Mouse (Mus musculus) common myeloid progenitor, adult 5-6 weeks (primary cell): ENCODE results near the gene 4921507P07Rik. TPM values are rescaled to one million over a fixed set of nuclear protein-coding genes. Genes with fewer than 3 reads are reported as not detected.

ENCODE experiments used
- ATAC-seq: replicated peaks from 2 replicates; pipeline ENCODE4 v1.8.0; 2016; ENCODE audit warnings: low read depth, mild to moderate bottlenecking, moderate TSS enrichment, inconsistent platforms; ENCODE audit not compliant: poor library complexity, severe bottlenecking
- total RNA-seq: library from RNA; stranded (forward); fragments of 200-1000, 187-1606 nt; gene quantifications from 2 replicates; pipeline ENCODE4 v1.2.3, GENCODE M21; 2017

Gene 4921507P07Rik
- total RNA-seq = 0.69 and 0.82 TPM in 2 replicates

DNA sequence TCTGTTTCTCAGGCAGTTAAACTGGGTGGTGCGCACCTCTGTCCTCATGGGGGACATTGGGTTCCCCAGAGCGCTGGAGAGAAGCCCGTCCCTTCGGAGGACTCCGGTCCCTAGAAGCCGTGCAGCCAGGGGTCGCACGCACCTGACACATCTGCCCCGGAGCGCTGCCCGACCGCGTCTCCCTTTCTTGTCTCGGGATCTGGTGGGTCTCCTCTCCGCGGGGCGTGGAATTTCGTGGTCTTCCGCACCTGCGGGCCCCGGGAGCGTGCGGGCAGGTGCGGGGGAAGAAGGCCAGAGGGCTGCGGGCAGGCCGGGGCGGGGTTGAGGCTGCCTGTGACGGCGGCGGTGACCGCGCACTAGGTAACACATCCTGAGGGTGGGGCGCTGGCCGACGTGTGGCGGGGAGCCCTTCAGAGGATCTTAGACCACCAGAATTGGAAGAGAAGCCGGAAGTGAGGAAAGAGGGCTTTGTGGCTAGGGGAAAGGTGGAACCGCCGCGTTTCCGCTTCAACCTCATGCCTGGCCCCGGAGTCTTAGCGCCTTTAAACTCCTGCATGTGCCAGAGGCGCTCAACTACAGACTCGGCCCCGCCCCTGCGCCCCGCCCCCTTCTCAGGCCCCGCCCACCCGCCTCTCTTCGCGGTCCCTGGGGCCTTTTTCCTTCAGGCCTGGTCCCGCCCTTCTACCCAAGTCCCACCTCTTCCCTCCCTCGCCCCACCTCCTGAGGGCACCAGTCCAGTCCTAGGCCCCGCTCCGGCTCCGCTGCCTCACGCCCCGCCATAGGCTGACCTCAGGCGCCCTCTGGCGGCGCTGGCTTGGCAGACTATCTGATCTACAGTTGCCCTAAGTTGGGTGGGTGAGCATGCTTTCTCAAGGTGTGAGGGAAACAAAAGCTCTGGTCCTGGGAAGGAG, at the start of gene 4921507P07Rik:
4921507P07Rik (minus strand) TSS at position 332 of the 911 bp plus-strand sequence.
- peak; percentile 92 for ATAC-seq

DNA sequence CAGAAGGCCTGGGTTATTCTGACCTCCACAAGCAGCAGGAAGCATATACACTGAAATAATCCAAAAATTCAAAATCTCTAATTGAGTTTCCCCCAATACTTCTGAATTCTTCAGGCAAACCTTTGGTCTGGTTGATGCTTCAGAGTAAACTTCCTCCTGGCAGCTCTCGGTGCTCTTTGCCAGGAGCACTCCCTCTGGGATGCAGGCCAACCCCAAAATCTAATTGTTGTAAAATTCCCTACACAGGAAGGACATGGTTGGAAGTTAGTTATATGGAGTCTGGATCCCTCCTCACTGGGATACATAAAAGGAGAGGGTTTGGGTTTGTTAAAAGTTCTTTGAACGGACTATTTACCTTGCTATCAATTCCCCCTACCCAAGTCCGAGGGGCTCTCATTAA, 48.3 kb upstream of the 4921507P07Rik start:
- ATAC-seq = no peak

DNA sequence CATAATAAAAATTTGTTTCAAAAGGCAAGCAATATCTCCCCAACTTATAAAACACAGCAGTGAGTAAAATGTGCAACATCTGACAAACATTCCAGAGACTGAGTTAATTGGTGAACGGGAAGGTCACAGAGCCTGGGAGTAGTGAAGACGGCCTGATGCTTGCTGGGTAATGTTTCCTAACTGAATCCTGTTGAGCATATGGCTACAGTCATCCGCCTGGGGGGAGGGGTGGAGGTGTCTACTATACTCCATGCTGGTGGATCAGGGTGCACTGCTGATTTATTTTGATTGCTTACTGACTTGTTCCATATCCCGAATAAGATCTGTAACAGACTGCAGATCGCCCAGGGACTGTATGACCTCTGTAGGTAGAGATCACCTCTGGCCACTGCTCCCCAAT, 45.5 kb upstream of the 4921507P07Rik start:
- no peak for ATAC-seq

DNA sequence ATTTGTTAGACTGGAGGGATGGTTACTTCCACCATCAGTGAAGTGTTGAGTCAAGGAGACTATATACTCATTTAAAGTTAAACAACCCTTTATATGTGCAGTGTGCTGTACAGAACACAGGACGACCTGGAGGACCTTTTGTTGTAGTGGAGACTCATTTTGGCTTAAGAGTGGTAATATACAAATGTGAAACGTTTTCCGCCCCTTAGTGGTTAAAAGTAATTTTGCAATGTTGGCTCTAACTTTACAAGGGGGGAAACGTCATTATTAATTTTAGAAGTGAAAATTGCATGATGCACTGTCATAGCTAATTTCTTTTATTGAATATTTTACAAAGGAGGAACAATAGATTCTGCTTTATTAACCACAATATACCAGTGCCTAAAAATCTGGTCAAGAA, 43.9 kb upstream of the 4921507P07Rik start:
- no peak for ATAC-seq

DNA sequence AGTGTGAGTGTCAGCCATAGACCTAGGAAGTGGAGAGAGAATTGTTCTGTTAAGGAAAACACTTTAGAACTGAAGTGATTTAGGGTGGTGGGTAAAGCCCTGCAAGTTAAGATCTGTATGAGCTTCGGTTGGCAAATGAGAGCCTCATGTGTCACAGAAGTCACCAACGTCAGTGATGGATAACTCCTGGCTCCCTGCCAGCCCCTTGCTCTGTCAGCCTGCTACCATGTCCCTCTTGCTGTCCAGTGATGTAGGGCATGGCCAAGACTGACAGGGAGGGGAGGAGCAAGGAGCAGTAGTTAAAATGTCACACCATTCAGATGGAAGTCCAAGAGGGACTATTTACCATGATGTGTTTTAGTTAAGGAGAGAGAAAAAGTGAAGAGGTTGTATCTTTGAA, 43.2 kb upstream of the 4921507P07Rik start:
- ATAC-seq = no peak

DNA sequence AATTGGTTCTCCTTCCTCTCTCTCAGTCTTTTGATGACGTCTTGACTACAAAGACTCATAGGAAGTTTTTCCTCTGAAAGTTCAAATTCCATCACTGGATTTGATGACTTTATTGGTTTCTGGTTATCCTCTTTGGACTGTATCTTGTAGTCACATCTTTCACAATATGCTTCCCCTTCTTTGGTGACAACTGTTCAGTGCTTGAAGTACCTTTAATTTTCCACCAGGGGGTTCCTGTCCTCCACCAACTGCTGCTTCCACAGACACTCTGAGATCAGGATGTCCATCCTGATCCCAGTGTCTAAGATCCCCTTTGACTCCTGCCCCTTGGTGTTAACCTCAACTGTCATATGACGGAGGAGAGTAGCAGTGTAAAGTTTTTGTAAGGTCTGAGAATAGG, 29.7 kb upstream of the 4921507P07Rik start:
- ATAC-seq = peak; percentile 85

DNA sequence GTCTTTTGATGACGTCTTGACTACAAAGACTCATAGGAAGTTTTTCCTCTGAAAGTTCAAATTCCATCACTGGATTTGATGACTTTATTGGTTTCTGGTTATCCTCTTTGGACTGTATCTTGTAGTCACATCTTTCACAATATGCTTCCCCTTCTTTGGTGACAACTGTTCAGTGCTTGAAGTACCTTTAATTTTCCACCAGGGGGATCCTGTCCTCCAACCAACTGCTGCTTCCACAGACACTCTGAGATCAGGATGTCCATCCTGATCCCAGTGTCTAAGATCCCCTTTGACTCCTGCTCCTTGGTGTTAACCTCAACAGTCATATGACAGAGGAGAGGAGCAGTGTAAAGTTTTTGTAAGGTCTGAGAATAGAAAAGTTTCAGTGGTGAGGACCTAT, 21.8 kb upstream of the 4921507P07Rik start:
- peak; percentile 78 for ATAC-seq

DNA sequence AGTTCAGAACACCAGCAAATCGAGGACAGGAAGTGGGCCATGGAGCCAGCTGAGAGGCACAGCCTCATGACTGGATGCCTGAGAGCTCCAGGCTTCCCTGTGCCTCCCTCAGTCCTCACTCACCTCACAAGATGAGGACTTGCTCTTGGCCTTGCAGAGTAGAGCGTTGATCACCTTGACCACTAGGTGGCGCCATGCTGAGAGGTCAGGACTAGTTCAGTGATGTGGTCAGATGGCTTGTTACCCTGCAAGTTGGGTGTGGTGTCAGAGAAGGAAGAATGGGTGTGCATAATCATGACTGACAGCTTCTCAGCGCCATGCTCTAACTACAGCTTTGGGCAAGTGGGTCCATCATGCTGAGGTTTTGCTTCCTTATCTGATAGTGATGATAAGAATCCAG, 5.2 kb upstream of the 4921507P07Rik start:
- ATAC-seq = peak; percentile 51

DNA sequence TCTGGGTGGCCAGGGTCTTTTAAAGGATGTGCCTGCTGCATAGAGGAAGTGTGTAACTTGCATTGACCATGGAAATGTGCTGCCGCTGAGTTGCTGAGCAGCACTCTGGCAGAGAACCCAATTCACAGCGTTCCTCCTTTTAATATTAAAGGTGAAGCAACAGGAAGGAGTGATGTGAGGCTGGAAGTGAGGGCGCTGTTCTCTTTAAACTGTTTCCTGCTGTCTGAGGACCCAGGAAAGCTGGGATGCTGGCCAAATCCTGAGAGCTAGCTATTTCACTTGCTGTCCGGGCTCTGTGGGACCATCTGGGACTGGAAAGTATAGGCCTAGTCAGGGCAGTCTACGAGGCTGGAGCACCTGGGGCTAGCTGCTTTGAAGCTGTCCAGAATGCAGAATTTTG, 2.1 kb upstream of the 4921507P07Rik start:
- ATAC-seq = no peak

DNA sequence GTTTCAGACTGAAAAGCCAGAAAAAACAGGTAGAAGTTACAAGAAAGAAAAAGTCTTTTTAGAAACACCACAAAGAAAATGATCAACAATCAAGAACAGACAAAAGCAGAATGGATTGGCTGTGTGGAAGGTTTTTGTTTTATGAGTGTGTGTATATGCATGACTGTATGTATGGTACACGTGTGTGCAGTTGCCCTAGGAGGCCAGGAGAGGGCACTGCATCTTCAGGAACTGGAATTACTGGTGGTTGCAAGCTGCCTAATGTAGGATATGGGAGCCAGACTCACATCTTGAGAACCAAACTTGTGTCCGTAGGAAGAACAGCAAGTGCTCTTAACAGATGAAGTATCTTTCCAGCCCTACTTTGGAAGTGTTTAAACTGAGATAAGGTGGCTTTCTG, 2.1 kb downstream of the 4921507P07Rik start:
- ATAC-seq = no peak

DNA sequence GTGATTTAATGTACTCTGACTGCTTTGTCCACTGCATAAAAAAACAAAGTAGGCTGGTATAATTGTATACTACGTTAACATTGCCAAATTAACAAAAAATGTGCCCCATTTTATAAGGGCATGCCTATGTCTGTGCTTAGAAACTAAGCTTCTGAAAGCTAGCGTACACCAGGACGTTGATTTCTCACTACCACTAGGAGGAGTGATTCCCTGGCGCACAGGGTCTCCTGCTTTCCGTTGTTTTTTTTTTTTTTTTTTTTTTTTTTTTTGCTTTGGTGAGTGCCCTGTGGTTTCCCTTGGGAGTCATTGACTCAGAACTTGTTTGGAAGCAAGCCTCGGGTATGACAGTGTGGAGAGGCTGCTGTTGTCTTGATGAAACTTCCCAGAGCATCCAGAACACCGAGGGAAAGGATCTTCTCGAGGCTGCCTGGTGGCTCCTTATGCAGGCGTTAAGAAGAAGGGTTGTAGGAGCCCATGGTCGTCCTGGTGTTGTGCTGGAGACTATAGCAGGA, 3.0 kb downstream of the 4921507P07Rik start:
- ATAC-seq = no peak

DNA sequence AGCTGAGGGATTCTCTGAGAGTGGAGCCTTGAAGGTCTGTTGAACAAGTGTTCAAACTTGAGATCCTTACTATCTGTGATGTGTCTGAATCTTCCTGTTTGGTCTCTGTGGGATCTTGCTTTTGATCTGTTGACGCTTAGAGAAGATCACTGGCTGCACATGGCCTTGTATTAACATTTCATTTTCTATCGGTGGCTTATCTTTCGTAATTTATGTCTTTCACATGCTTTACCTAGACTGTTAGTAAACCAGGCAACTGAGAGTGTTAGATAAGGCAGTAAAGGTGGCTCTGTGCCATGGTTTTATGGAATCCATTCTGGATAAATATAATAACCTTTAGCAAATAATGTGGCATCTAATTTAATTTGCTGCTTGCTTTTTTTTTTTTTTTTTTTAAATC, 6.2 kb downstream of the 4921507P07Rik start:
- no peak for ATAC-seq

DNA sequence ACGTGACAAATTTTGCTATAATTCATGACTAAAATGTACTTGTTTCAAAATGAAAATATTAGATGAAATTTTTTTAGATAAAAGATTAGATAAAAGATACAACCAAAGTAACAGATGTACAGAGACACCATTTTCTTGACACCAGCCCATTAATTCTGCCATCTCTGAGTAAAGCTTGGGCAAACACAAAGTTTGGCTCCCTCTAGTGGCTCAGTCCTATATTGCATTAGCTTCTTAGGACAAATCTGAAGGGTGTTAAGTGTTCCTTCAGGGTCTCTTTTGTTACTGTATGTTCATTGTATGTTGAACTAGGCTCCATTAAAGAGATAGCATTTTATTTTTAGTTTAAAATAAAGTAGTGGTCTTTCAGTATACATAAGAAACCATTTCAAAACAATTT, 8.2 kb downstream of the 4921507P07Rik start:
- peak; percentile 81; the same call in 1 of the 2 replicates for ATAC-seq

DNA sequence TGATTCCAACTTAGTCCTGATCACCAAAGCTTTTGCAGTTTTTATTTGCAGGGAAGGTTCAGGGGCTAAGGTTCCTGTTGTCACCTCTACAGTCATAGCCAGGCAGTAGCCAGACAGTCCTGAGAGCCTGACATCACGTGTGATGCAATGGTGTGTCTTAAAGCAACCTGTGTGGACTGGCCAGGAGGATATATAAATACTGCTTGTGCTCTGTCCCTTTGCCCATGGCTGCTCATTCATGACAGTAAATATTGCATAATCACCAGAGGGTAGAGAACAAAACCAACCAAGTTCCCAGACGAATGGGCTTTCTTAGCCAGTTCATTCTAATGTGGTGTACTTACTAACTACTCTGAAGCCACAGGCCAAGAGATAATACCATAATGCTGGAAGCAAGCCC, 9.0 kb downstream of the 4921507P07Rik start:
- 0 out of 2 replicates have a peak, but pooled peaks have one; percentile 15 for ATAC-seq

DNA sequence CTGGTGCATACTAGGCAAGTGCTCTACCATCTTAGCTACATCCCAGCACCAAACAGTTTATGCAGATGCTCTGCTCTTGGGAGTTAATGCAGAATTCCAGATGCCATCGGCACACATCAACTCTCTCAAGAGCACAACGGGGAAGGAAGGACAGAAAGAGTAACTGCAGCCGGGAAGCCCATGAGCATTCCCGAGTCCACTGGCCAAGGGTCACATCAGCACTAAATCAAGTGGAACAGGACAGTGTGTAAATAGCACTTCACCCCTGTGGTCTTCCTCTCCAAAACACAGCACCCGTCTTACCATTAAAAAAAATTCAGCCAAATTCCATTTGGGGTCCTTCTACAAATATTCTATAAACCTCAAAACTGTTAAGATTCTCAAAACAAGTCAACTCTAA, 10.1 kb downstream of the 4921507P07Rik start:
- no peak for ATAC-seq

DNA sequence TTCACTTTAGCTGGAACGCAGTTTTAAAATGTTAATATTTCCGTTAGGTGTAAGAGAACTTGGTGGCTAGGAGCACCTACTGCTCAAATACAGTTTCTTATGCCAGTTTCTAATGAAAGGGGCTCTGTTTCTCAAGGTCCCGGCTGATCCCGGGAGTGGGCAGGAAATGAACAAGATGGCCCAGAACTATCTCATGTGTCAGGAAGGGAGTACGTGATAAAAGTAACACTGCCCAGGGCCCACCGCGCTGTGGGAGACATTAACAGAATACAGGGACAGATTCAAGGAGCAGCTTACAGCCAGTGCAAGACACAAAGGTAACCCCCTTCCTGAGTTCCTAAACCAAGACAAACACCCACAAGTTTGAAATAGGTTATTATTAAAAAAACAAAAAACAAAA, 10.7 kb downstream of the 4921507P07Rik start:
- ATAC-seq = no peak

DNA sequence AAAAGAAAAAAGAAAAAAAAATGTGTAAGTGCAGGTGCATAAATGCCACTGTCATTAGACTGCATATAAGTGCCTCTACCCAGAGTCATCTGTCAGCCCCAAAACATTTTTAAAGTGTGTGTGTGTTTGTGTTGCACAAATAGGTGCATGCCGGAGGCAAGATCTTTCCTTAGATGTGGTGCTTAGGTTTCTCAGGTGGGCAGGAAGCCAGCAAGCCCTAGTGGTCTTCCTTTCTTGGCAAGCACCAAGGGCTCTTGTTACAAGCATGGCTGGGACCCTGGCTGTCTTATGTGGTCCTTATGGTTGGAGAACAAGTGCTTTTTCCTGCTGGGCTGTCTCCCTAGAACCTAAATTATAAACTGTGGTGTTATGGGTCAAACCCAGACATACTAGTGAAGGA, 24.8 kb downstream of the 4921507P07Rik start:
- no peak for ATAC-seq

DNA sequence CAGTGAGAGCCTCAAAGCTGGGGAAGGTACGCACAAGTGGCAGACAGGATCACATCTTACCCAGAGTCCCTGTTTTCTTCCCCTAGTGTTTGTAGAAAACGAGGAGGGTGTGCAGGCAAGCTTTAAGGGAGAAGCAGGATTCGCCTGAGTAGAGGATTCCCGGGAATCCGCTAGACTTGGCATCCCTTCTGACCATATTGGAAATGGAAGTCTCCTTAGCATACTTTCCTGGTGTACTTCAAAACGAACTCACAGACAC, 29.5 kb downstream of the 4921507P07Rik start:
- no peak for ATAC-seq

DNA sequence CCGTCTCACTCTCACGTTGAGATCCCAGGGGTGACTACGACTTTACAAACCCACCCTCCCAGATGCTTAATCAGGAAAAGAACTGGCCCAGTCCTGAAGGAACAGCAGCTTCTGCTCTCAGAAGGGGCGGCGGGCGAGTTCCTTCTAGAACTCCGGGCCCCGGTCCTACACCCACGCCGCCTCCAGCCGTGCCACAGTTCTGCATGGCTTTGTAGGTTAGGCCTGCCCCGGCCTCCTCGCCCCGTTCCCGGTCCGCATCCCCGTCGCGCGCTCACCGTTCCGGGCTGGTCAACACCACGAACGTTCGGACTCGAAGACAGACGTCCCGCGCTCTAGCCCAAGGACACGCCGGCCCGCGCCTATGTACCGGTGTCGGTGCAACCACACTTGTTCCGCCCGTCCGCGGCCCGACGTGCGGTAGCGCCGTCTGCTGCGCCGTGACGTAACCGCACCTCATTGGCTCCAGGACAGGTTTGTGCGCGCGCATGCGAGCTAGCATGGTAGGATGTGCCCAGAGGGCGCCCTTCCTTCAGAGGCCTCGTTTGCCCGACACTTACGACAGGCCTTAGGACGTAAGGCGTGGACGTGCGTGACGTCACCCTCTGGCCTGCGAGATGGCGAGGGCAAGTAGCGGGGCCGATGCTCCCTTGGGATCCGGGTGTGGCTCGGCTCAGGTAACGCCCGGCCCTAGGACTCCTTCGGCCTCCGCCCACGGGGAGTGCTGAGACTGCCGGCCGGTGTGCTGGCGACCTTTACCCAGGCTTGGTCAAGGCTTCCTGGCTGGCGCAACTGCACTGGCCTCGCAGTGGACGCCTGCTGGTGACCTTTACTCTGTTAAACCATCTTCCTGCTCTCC, 30.1 kb downstream of the 4921507P07Rik start, which contains the start of gene Cycs:
Cycs (minus strand) TSS at position 398 of the 856 bp plus-strand sequence.
- ATAC-seq = peak; percentile 98

DNA sequence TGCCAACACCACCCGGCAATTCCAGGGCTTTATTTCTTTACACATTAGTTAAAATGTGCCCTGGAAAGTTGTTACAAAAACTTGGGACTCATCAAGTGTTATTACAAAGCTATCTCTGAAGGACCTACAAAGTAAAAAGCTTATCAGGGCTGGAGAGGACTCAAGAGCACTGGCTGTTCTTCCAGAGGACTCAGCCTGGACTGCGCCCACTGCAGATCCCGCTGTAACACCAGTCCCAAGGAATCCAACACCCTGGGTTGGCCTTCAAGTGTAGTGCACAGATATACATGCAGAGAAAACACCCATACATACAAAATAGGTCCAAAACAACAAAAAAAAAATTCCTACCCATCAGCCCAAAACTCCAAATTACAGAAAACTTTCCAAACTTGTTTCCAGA, 32.8 kb downstream of the 4921507P07Rik start:
- ATAC-seq = no peak

DNA sequence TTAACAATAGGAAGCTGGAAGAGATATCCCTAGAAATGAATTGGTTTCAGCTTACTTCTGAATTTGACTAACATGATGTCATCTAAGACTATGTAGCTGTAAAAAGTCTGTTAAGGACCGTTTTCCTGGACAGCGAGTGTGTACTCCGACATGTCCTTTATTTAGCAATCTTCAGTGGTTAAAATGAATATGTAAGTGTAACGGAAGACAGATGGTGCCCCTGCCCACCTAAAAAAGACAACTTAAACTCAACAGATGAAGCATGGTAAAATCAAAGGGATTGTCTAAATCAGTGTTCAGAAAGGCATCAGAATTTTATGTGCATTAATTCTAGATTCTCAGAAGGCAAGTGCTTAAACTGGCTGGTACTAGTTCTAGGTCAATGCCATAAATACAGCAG, 34.0 kb downstream of the 4921507P07Rik start:
- no peak for ATAC-seq
